Mouse (Mus musculus) midbrain, embryonic 15.5 days (tissue): ENCODE results near the gene Irf2bp2. TPM values are rescaled to one million over a fixed set of nuclear protein-coding genes. Genes with fewer than 3 reads are reported as not detected.

ENCODE experiments used
- ATAC-seq: fragments of 200-750 bp; cut with Nextera tagmentation; replicated peaks from 2 replicates; pipeline ENCODE4 v1.8.0; 2017; ENCODE audit warnings: moderate TSS enrichment
- H3K27ac ChIP-seq: fragments of 300-500 bp; sonication (generic); 2 replicates; pipeline ENCODE4 v1.5.1; 2015; ENCODE audit warnings: mild to moderate bottlenecking, inconsistent platforms
- H3K27me3 ChIP-seq: fragments of 300-500 bp; sonication (generic); replicated peaks from 2 replicates; pipeline ENCODE4 v1.6.1; 2015; ENCODE audit warnings: inconsistent platforms
- H3K36me3 ChIP-seq: fragments of 300-500 bp; sonication (generic); replicated peaks from 2 replicates; pipeline ENCODE4 v1.6.1; 2015; ENCODE audit warnings: inconsistent platforms
- H3K4me1 ChIP-seq: fragments of 300-500 bp; sonication (generic); 2 replicates; pipeline ENCODE4 v1.6.1; 2015; ENCODE audit warnings: inconsistent platforms
- H3K4me2 ChIP-seq: fragments of 300-500 bp; sonication (generic); 2 replicates; pipeline ENCODE4 v1.6.1; 2015; ENCODE audit warnings: inconsistent platforms, mild to moderate bottlenecking, moderate library complexity
- H3K4me3 ChIP-seq: fragments of 300-500 bp; sonication (generic); 2 replicates; pipeline ENCODE4 v1.5.1; 2015; ENCODE audit warnings: mild to moderate bottlenecking, inconsistent platforms
- H3K9ac ChIP-seq: fragments of 300-500 bp; sonication (generic); 2 replicates; pipeline ENCODE4 v1.6.1; 2015; ENCODE audit warnings: mild to moderate bottlenecking, inconsistent platforms
- H3K9me3 ChIP-seq: fragments of 300-500 bp; sonication (generic); 2 replicates; pipeline ENCODE4 v1.6.1; 2016; ENCODE audit warnings: inconsistent platforms
- whole genome bisulfite sequencing: fragments of 180-500 bp; shearing (Covaris S2); methylation state at CpG from one replicate; pipeline ENCODE4 v1.1.7; 2015; ENCODE audit warnings: mixed read lengths; 5-methylcytosine and 5-hydroxymethylcytosine counted together
- polyA plus RNA-seq: library from polyadenylated mRNA; unstranded; fragments of >200 nt; fragmentation: Nextera tagmentation; extraction: Ambion mirVana; gene quantifications from 2 replicates; pipeline ENCODE4 v1.2.1, GENCODE M21; 2015

Gene Irf2bp2
- polyA plus RNA-seq, 1 experiment from 2014 or later, result 9.7 TPM

DNA sequence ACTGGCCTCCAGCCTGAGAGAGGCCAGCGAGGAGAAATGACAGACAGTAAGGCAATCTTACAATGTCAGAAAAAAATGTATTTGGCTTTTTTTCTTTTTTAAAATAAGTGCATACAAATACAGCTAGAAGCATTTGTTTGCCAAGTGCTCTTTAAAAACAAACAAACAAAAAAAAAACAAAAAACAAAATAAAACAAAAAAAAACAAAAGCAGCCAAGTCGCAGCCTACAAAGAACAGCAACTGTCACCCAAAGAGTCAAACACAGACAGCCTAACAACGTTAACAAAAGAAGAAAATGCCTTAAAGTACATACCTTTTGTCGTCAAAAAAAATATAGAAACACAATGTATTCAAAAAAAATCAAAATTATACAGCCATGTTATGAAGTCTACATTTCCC is 3.2 kb downstream of the Irf2bp2 start:
- no peaks in the 10 kb centered on the region for H3K9me3 ChIP-seq
- WGBS, result 25% methylated on average over 4 of the region's 4 CpGs
- H3K4me2 ChIP-seq, result peak overlapping the region; percentile 99
- no peak for ATAC-seq
- H3K27ac ChIP-seq, result peak overlapping the region; percentile 59; the same call in 1 of the 2 replicates
- no peaks in the 10 kb centered on the region for H3K36me3 ChIP-seq
- peak overlapping the region; percentile 51 for H3K9ac ChIP-seq
- H3K4me3 ChIP-seq, result peak overlapping the region; percentile 60
- H3K4me1 ChIP-seq, result peaks cover 67% of the 10 kb centered on the region
- no peaks in the 10 kb centered on the region for H3K27me3 ChIP-seq

DNA sequence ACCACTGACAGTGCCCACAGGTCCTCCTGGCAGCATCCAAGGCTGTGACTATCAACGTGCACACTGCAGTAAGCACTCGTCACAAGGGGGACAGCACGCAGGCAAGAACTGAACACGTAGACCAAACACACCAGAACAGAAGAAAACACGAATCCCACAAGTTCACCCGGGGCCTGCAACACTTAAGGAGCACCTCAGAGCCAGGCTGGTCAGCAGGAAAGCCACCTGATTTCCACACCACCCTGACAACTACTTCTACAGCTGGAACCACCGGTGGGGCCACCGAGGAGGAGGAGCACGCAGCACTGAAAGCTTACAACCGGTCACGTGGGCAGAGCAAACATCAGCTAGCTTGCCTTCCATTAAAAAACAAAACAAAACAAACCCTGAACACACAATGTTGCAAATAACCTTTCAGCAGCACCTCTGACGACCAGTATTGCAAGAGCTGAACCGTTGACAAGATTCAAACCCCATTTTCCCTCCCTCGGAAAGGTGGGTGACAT is 3.7 kb downstream of the Irf2bp2 start:
- 8% methylated on average over 14 of the region's 14 CpGs for WGBS
- H3K27me3 ChIP-seq, result no peaks in the 10 kb centered on the region
- no peak for ATAC-seq
- peaks cover 67% of the 10 kb centered on the region for H3K4me1 ChIP-seq
- no peaks in the 10 kb centered on the region for H3K9me3 ChIP-seq
- H3K4me3 ChIP-seq, result peak overlapping the region; percentile 60
- H3K36me3 ChIP-seq, result no peaks in the 10 kb centered on the region
- peak overlapping the region; percentile 99 for H3K4me2 ChIP-seq
- H3K9ac ChIP-seq, result peak overlapping the region; percentile 51
- H3K27ac ChIP-seq, result peak overlapping the region; percentile 59

DNA sequence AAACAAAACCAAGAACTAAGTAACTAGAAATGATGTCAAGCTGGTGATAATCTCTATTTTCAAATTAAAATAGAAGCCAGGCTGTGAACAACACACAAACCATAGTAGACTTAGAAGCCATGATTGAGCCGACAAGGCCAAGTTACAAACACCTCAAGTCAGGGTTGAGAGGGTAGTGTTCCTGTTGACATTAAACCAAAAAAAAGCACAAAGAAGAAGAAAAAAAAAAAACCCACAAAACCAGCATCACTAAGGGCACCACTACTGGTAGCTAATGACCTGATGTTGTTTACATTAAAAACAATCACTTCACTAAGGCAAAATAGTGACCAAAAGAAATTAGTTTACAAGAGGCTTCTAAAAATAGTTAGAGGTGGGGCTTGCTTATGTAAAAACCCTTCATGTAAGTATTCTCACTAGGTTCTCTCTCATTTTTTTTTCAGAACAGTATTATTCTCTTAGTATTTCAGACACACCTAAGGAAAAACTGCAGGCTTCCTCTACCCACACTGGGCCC is 4.2 kb downstream of the Irf2bp2 start:
- Histone ChIP-seq H3K36me3 (no peaks in the 10 kb centered on the region), H3K27ac (peak overlapping the region; percentile 59), H3K4me2 (peak overlapping the region; percentile 99), H3K4me3 (peak overlapping the region; percentile 60), H3K4me1 (peaks cover 67% of the 10 kb centered on the region), H3K27me3 (no peaks in the 10 kb centered on the region), H3K9me3 (no peaks in the 10 kb centered on the region), H3K9ac (peak overlapping the region; percentile 51)
- ATAC-seq, result no peak
- WGBS, result 17% methylated on average over 1 of the region's 1 CpGs

DNA sequence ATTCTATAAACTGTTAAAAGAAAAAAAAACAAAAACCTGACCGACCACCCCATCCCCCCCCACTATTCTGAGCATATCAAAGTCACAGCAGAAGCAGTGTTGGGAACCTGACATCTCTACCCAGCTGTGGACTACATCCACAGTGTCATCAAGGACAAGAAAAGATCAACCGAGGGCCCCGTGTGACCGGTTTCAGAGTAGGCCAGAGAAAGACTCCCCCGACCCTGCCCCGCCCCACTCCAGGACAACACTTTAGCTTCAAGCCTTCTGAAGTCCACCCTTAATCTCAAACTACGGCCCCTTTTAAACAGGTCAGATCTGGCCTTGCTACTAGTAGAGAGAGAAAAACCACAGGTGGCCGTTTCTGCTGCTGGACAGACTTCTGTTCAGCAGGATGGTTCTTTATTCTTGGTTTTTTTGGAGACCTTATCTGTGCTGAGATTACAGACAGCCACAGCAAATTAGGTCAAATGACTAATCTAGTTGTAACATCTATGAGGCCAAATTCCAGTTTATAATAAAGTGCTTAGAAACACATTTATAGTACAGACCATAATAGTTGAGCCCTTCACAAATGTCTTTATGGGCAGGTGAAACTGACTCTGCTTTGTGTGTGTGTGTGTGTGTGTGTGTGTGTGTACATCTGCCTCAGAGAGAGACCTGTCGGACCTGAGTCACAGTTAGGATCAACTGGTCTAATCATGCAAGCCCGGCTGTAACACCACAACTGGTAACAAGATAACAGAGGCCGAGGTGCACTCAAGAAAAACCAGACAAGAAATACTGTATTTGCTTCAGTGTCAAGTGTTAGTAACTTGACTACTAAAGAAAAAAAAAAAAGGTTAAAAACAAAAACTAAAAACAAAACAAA is 4.9 kb downstream of the Irf2bp2 start:
- Histone ChIP-seq H3K4me1 (peaks cover 74% of the 10 kb centered on the region), H3K4me3 (peak overlapping the region; percentile 60), H3K27me3 (no peaks in the 10 kb centered on the region), H3K27ac (no peak overlapping the region), H3K9ac (peak overlapping the region; percentile 31; the same call in 1 of the 2 replicates), H3K36me3 (no peaks in the 10 kb centered on the region), H3K4me2 (peak overlapping the region; percentile 99), H3K9me3 (no peaks in the 10 kb centered on the region)
- ATAC-seq, result no peak
- 18% methylated on average over 11 of the region's 11 CpGs for WGBS

DNA sequence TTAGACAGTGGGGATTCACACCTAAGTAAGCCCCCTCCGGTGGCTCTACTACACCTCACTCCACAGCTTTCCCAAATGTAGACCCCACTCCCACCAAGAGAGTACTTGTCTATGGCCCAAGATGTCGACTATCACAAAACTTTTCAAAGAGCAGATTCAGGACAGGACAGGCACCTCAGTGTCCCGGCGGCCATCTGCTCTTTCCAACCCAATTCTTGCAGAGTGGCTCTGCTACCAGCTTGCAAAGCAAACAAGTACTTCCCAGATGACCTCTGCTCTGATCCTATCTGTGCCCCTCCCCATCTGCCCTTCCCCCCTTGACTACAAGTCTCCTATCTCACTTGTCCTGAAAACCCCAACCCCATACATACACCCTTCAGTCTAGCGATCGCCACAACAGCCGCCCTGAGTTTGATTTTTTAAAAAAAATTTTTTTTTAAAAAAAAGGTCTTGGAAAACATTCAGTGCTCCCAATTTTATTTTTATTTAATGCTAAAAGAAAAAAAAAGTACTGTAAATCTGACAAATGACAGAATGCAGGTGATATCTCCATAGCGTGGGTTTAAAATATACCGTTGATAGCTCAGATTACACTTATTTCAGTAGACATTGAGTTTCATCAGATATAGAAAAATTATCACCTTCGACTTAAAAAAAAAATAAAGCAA is 5.8 kb downstream of the Irf2bp2 start:
- Histone ChIP-seq H3K9me3 (no peaks in the 10 kb centered on the region), H3K27ac (no peak overlapping the region), H3K4me3 (peak overlapping the region; percentile 60), H3K36me3 (no peaks in the 10 kb centered on the region), H3K27me3 (no peaks in the 10 kb centered on the region), H3K4me1 (peaks cover 83% of the 10 kb centered on the region), H3K4me2 (peak overlapping the region; percentile 99), H3K9ac (no peak overlapping the region)
- WGBS, result 82% methylated on average over 10 of the region's 10 CpGs
- ATAC-seq, result no peak

DNA sequence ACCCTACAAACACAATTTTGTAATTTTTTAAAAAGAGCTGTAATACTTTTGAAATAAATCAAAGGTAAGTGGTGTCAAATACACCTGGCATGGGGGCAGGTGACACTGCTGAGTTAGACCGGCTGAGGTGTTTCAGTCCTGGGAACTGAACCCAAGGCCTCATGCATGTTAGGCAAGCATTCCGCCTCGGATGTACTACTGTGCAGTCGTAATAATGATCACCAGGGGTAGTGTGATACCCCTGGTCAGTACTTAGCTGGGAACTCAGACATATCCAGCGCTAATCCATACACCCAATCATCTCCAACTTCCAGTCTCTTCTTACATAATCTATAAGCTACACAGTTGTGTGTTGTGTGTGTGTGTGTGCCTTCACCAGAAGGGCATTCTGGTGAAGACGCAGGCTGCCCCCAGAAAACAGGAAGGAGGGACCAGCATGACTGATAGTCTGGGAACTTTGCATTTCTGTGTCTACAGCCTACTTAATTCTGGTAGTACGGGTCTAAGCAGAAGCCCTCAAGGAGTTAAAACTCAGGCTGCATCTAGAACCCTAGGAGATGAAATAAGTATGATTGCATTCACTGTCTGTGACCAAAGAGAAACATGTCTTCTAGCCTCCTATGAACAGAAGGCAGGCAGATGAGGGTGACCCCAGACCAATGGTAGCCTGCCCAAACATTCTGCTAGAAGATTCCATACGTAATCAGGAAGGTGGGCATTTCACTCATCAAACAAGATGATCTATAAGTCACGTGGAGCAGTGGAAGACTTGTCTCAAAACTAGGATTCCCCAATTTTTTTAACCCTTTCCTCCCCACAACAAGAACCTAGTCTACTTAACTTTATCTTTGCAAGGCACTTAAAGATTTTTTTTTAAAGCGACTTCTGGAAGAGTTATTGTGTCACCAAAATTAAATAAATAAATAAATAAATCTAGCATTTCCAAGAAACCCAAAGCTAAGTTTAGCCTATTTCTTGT is 6.9 kb downstream of the Irf2bp2 start:
- ATAC-seq, result no peak

DNA sequence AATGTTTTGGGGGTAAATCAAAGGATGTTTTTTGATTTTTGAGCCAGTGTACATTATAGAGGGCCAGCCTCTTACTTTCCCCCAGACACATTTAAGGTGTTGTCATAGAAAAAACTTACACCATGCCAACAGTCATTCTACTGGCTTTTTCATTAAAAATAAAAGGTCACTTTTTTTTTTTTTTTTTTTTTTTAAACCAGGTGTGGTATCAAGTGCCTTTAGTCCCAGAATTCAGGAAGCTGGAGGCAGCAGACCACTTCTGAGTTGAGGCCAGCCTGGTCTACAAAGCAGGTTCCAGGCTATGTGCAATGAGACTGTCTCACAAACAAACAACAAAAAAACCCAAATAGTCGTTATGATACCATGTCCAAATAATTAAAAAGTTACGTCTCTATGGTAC is 7.7 kb downstream of the Irf2bp2 start:
- H3K4me1 ChIP-seq, result peaks cover 82% of the 10 kb centered on the region
- peak overlapping the region; percentile 9; the same call in 1 of the 2 replicates for H3K4me2 ChIP-seq
- H3K36me3 ChIP-seq, result no peaks in the 10 kb centered on the region
- no peaks in the 10 kb centered on the region for H3K27me3 ChIP-seq
- 0 out of 2 replicates have a peak overlapping the region, but pooled peaks have one; percentile 24 for H3K27ac ChIP-seq
- 87% methylated on average over 2 of the region's 2 CpGs for WGBS
- H3K9ac ChIP-seq, result no peak overlapping the region
- H3K9me3 ChIP-seq, result no peaks in the 10 kb centered on the region
- no peak overlapping the region for H3K4me3 ChIP-seq
- no peak for ATAC-seq

More for the DNA sequence above, 6.9 kb downstream of the Irf2bp2 start:
- no peaks in the 10 kb centered on the region for H3K36me3 ChIP-seq
- no peaks in the 10 kb centered on the region for H3K27me3 ChIP-seq
- no peak overlapping the region for H3K9ac ChIP-seq
- H3K27ac ChIP-seq, result no peak overlapping the region
- no peaks in the 10 kb centered on the region for H3K9me3 ChIP-seq
- peaks cover 89% of the 10 kb centered on the region for H3K4me1 ChIP-seq
- 72% methylated on average over 10 of the region's 10 CpGs for WGBS
- peak overlapping the region; percentile 99 for H3K4me2 ChIP-seq
- H3K4me3 ChIP-seq, result 0 out of 2 replicates have a peak overlapping the region, but pooled peaks have one; percentile 9

DNA sequence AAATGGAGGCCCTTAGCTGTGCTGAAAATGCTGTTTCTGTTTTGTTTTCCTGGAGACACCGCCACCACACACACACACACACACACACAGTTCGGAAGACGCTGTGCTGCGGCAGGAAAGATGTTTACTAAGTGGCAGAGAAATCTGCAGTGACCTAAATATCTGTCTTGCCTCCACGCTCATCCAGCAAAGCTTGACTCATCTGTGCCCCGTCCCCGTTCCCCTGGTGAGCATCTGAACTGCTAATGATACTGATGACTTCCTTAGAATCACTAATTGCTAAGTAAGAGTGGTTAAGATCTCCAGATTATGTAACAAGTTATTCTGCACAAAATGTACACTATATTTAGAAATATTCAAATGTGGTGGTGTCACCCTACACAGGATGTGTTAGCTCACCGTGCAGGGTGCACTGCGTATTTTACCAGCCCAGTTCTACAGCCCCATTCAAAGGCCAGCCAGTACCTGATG is 8.2 kb downstream of the Irf2bp2 start:
- H3K4me2 ChIP-seq, result peak overlapping the region; percentile 7; the same call in 1 of the 2 replicates
- H3K9me3 ChIP-seq, result no peaks in the 10 kb centered on the region
- H3K4me3 ChIP-seq, result no peak overlapping the region
- no peak for ATAC-seq
- H3K9ac ChIP-seq, result no peak overlapping the region
- peaks cover 80% of the 10 kb centered on the region for H3K4me1 ChIP-seq
- no peaks in the 10 kb centered on the region for H3K36me3 ChIP-seq
- no peaks in the 10 kb centered on the region for H3K27me3 ChIP-seq
- H3K27ac ChIP-seq, result peak overlapping the region; percentile 85
- WGBS, result 50% methylated on average over 9 of the region's 9 CpGs

DNA sequence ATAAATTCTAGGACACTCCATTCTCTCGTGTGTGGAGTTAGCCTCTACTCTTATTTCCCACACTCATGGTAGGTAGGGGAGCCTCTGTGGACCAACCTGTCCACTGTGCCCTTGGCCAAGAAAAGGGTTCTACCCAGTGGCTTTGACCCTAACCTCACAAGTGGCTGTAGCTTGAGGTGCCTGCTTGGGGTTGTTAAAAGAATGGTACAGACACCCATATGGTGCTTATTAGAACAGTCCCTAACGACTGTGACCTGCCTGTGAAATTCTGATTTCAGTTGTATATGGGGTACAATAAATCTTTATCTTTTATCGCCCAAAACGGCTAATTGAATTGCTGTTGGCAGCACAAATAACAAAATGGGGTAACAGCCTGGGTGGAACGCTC is 8.9 kb downstream of the Irf2bp2 start:
- Histone ChIP-seq H3K27me3 (no peaks in the 10 kb centered on the region), H3K9ac (0 out of 2 replicates have a peak overlapping the region, but pooled peaks have one; percentile 57), H3K9me3 (no peaks in the 10 kb centered on the region), H3K4me2 (peak overlapping the region; percentile 99), H3K27ac (peak overlapping the region; percentile 85), H3K4me3 (peak overlapping the region; percentile 53), H3K36me3 (no peaks in the 10 kb centered on the region), H3K4me1 (peaks cover 72% of the 10 kb centered on the region)
- 22% methylated on average over 5 of the region's 5 CpGs for WGBS
- ATAC-seq, result no peak; the same call in 1 of the 2 replicates

DNA sequence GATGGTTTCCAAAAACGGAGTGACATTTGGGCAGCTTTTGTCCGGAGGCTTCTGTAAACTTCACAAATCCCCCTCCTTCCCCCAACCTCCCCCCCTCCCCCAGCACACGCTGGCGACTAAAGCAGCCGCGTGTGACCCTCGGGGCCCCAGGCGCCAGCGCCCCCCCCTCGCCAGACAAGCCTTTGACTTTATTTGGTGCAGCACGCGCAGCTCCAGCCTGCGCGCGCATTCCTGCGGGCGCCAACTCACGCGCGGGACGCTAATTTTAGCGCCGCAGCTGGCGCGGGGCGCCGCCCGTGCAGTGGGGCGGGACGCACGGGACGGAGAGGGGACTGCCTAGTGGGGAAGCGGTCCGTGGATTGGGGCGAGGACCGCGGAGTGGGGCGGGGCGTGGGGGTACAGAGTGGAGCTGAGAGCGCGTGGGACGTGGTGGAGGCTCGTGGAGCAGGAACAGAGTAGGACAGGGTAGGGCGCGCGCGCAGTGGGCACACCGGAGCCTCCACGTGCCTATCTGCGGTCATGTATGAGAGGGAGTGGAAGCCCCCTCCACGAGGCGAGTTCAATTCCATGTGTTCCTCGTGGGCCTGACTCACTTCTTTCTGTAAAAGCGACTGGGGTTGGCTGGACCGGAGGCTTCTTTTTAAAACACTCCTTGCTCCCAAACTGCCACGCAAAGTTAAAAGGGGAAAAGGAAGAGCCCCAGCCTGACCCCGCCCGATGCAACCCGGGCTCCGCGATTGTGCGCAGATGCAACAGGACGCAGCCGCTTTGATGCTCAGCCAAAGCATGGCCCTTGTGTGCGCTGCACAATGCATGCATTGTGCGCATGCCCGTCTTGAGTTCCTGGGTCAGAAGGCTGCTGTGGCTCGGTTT is 9.6 kb downstream of the Irf2bp2 start:
- H3K4me1 ChIP-seq, result peaks cover 66% of the 10 kb centered on the region
- peak overlapping the region; percentile 53 for H3K4me3 ChIP-seq
- peak overlapping the region; percentile 85 for H3K27ac ChIP-seq
- no peaks in the 10 kb centered on the region for H3K9me3 ChIP-seq
- H3K27me3 ChIP-seq, result no peaks in the 10 kb centered on the region
- H3K4me2 ChIP-seq, result peak overlapping the region; percentile 99
- peak overlapping the region; percentile 57 for H3K9ac ChIP-seq
- ATAC-seq, result peak; percentile 88
- no peaks in the 10 kb centered on the region for H3K36me3 ChIP-seq
- under 1% methylated on average over 68 of the region's 68 CpGs for WGBS
